Mouse (Mus musculus) limb, embryonic 13.5 days (tissue): ENCODE data around the gene Gm11444. TPM values are rescaled to one million over a fixed set of nuclear protein-coding genes. Genes with fewer than 3 reads are reported as not detected.
A peak's percentile ranks its signal among the peaks of the same experiment; 100 is the strongest.

ENCODE experiments used
- ATAC-seq: fragments of 200-750 bp; cut with Nextera tagmentation; 2 replicates; pipeline ENCODE4 v1.8.0; 2017; ENCODE audit warnings: low read depth, moderate number of reproducible peaks, moderate TSS enrichment; ENCODE audit not compliant: low FRiP score
- H3K27ac ChIP-seq: fragments of 300-500 bp; sonication (generic); 2 replicates; pipeline ENCODE4 v1.5.1; 2015; ENCODE audit warnings: inconsistent platforms, mild to moderate bottlenecking, moderate library complexity
- H3K27me3 ChIP-seq: fragments of 300-500 bp; sonication (generic); 2 replicates; pipeline ENCODE4 v1.6.1; 2015; ENCODE audit warnings: mild to moderate bottlenecking, inconsistent platforms
- H3K36me3 ChIP-seq: fragments of 300-500 bp; sonication (generic); 2 replicates; pipeline ENCODE4 v1.6.1; 2015; ENCODE audit warnings: inconsistent platforms, mild to moderate bottlenecking, moderate library complexity
- H3K4me1 ChIP-seq: fragments of 300-500 bp; sonication (generic); 2 replicates; pipeline ENCODE4 v1.6.1; 2015; ENCODE audit warnings: inconsistent platforms
- H3K4me2 ChIP-seq: fragments of 300-500 bp; sonication (generic); replicated peaks from 2 replicates; pipeline ENCODE4 v1.6.1; 2015; ENCODE audit warnings: inconsistent platforms, mild to moderate bottlenecking, moderate library complexity
- H3K4me3 ChIP-seq: fragments of 300-500 bp; sonication (generic); 2 replicates; pipeline ENCODE4 v1.5.1; 2015; ENCODE audit warnings: moderate library complexity, mild to moderate bottlenecking, inconsistent platforms
- H3K9ac ChIP-seq: fragments of 300-500 bp; sonication (generic); 2 replicates; pipeline ENCODE4 v1.6.1; 2015; ENCODE audit warnings: mild to moderate bottlenecking, inconsistent platforms
- H3K9me3 ChIP-seq: fragments of 300-500 bp; sonication (generic); 2 replicates; pipeline ENCODE4 v1.6.1; 2016; ENCODE audit warnings: inconsistent platforms
- WGBS: fragments of 180-500 bp; shearing (Covaris S2); methylation state at CpG from one replicate; pipeline ENCODE4 v1.1.7; 2015; 5-methylcytosine and 5-hydroxymethylcytosine counted together
- polyA plus RNA-seq: library from polyadenylated mRNA; unstranded; fragments of >200 nt; fragmentation: Nextera tagmentation; extraction: Ambion mirVana; gene quantifications from 2 replicates; pipeline ENCODE4 v1.2.1, GENCODE M21; 2015

Gm11444 gene
- polyA plus RNA-seq, 1 experiment from 2014 or later = 0.28 TPM

DNA sequence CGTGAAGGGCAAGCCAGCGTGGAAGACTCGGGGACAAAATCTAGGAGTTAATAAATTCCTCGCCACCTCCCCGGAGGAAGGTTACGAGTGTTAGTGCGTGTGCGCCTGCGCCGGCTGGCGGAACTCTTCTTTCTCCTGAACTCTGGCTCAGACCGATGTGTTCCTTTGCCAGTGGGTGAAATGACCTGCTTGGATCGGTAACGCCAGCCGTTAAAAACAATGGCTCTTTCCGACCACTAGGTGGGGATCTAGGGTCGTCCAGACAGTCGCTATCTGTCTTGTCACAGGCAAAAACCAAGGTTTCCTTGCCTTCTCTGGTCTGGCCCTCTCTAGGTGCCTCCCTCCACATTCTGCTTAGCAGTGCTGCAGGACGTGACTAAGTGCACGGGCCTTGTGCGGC is 1.1 kb downstream of the Gm11444 start:
- Histone ChIP-seq H3K27me3 (peaks cover 16% of the 10 kb centered on the region; the same call in 1 of the 2 replicates), H3K27ac (no peak overlapping the region), H3K4me3 (peak overlapping the region; percentile 31), H3K4me2 (peak overlapping the region; percentile 61), H3K36me3 (no peaks in the 10 kb centered on the region), H3K9me3 (no peaks in the 10 kb centered on the region), H3K4me1 (peaks cover 18% of the 10 kb centered on the region), H3K9ac (peak overlapping the region; percentile 51; the same call in 1 of the 2 replicates)
- WGBS = 2% methylated on average over 21 of the region's 21 CpGs
- peak; percentile 71 for ATAC-seq

- Histone ChIP-seq H3K27ac (no peak overlapping the region), H3K4me3 (no peak overlapping the region), H3K4me2 (no peak overlapping the region), H3K9ac (no peak overlapping the region), H3K4me1 (peaks cover 36% of the 10 kb centered on the region), H3K9me3 (no peaks in the 10 kb centered on the region), H3K36me3 (no peaks in the 10 kb centered on the region), H3K27me3 (peaks cover 28% of the 10 kb centered on the region)
- 61% methylated on average over 4 of the region's 4 CpGs for whole genome bisulfite sequencing
- no peak for ATAC-seq
Measured at GRCm38 (mm10) chr11:85846509-85846908, 3.6 kb downstream of the Gm11444 start.

GRCm38 (mm10) chr11:85845921-85846320 is 4.2 kb downstream of the Gm11444 start:
- H3K36me3 ChIP-seq = no peaks in the 10 kb centered on the region
- H3K9me3 ChIP-seq = no peaks in the 10 kb centered on the region
- H3K4me2 ChIP-seq = no peak overlapping the region
- no peak overlapping the region for H3K4me3 ChIP-seq
- no peak overlapping the region for H3K27ac ChIP-seq
- 47% methylated on average over 5 of the region's 5 CpGs for WGBS
- H3K4me1 ChIP-seq = peaks cover 35% of the 10 kb centered on the region
- H3K9ac ChIP-seq = no peak overlapping the region
- H3K27me3 ChIP-seq = peaks cover 34% of the 10 kb centered on the region
- ATAC-seq = no peak

DNA sequence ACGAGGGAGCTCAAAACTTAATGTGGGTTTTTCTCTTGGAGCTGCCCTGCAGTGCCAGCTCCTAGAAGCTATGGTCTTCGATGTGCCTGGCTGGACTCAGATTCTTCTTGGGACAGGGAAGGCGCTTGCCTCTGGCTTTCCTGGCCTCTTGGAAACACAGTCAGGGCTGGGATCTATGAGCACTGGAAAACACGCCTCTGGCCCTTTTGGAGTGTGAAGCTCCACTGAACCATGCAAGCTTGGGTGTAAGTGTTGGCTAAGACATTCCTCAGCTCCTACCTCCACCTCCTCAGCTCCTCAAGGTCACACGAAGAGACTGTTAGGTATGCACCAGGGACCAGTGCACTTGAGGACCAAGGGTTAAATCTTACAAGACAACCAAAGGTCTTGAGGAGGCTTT is 5.2 kb downstream of the Gm11444 start:
- Histone ChIP-seq H3K9me3 (no peaks in the 10 kb centered on the region), H3K9ac (peak overlapping the region; percentile 70; the same call in 1 of the 2 replicates), H3K27ac (no peak overlapping the region), H3K4me2 (peak overlapping the region; percentile 87), H3K4me3 (peak overlapping the region; percentile 59), H3K27me3 (peaks cover 41% of the 10 kb centered on the region), H3K4me1 (peaks cover 43% of the 10 kb centered on the region), H3K36me3 (peaks cover 3% of the 10 kb centered on the region; the same call in 1 of the 2 replicates)
- 38% methylated on average over 5 of the region's 5 CpGs for WGBS
- ATAC-seq = no peak

DNA sequence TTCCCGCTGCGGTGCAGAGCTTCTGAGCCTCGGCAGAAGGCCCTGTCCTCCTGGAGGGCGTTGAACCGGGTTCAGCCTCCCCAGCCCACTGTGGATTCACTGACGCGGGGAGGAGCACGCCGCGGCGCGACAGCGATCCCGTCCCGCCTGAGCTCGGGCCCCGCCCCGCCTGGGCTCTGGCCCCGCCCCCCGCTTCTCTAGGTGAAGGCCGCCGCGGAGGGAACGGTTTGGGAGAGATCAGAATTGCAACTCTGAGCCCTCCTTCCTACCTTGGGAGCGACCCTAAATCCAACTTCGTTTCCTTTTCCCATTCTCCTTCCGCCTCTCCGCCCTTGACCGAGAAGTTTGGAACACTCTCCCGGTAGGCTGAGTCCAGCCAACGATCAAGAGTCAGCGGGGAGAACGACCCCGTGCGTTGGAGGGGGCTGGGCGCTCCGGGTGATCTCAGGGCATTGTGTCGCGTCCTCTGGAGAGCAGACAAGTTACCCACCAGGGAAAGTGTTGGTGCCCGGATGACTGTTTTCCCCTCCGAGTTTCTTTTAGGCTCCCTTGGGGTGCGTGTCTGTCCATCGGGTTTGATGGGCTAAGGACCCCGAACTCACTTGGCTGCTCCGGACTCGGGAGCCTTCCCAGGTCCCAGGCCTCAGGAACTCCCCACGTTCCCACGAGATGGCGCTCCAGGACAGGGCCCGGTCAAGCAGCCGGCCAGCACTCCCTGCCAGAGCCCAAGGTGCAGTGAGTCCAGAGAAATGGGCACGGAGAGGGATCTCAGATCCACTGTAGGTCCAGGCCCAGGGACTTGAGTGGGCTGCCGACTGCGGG is 5.8 kb downstream of the Gm11444 start:
- H3K4me1 ChIP-seq = peaks cover 49% of the 10 kb centered on the region
- WGBS = under 1% methylated on average over 54 of the region's 54 CpGs
- peak overlapping the region; percentile 87 for H3K4me2 ChIP-seq
- peaks cover 3% of the 10 kb centered on the region; the same call in 1 of the 2 replicates for H3K36me3 ChIP-seq
- ATAC-seq = peak; percentile 70
- H3K4me3 ChIP-seq = peak overlapping the region; percentile 59
- peak overlapping the region; percentile 70 for H3K9ac ChIP-seq
- no peaks in the 10 kb centered on the region for H3K9me3 ChIP-seq
- H3K27me3 ChIP-seq = peaks cover 46% of the 10 kb centered on the region
- H3K27ac ChIP-seq = peak overlapping the region; percentile 84

DNA sequence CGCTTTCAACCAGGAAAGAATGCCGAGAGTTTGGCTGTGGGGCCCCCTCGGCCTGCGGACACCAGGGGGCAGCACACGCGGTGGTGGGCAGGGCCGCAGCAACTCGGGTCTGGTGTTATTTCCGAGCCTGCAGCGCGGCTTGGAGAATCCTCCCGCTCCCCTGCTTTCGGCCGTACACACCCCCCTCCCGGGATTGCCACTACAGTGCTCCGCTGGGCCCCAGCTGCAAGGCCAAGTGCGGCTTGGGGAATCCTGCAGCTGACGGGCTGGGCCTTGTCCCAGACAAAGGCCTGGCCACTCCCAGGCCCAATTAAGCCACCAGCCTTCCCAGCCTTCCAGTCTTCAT is 6.8 kb downstream of the Gm11444 start:
- WGBS = 0% methylated on average over 18 of the region's 18 CpGs
- H3K27ac ChIP-seq = peak overlapping the region; percentile 84

GRCm38 (mm10) chr11:85842596-85843346 is 7.4 kb downstream of the Gm11444 start:
- Histone ChIP-seq H3K36me3 (peaks cover 3% of the 10 kb centered on the region; the same call in 1 of the 2 replicates), H3K4me2 (peak overlapping the region; percentile 87), H3K4me1 (peaks cover 62% of the 10 kb centered on the region), H3K27me3 (peaks cover 61% of the 10 kb centered on the region), H3K4me3 (peak overlapping the region; percentile 59), H3K27ac (peak overlapping the region; percentile 84; the same call in 1 of the 2 replicates), H3K9ac (peak overlapping the region; percentile 70; the same call in 1 of the 2 replicates), H3K9me3 (no peaks in the 10 kb centered on the region)
- WGBS = 6% methylated on average over 24 of the region's 24 CpGs
- ATAC-seq = 0 out of 2 replicates have a peak, but pooled peaks have one; percentile 2

More for the DNA sequence above, 6.8 kb downstream of the Gm11444 start:
- Histone ChIP-seq H3K9ac (peak overlapping the region; percentile 70), H3K4me1 (peaks cover 56% of the 10 kb centered on the region), H3K36me3 (peaks cover 3% of the 10 kb centered on the region; the same call in 1 of the 2 replicates), H3K9me3 (no peaks in the 10 kb centered on the region), H3K4me3 (peak overlapping the region; percentile 59), H3K4me2 (peak overlapping the region; percentile 87), H3K27me3 (peaks cover 56% of the 10 kb centered on the region)
- ATAC-seq = peak; percentile 52

DNA sequence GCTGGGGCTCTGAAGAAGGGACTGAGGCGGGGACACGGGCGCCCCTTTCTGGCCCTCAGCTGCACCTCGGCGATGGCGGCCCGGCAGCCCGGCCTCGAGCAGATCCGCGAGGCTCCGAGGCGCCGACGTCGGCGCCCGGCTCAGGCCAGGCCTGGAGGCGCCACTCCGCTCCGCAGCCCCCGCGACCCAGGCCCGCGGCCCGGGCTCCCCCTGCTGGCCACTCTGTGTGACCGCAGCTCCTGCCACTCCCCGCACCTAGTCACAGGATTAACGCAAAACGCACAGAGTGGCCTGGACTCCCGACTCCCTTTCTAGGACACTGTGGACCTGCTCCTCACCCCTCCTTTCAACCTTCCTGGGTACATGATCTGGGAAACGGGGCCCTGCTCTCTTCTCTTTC is 8.2 kb downstream of the Gm11444 start:
- WGBS = under 1% methylated on average over 31 of the region's 32 CpGs
- Histone ChIP-seq H3K4me3 (peak overlapping the region; percentile 39), H3K9me3 (no peaks in the 10 kb centered on the region)

GRCm38 (mm10) chr11:85841211-85841681 is 8.9 kb downstream of the Gm11444 start:
- Histone ChIP-seq H3K36me3 (peaks cover 3% of the 10 kb centered on the region; the same call in 1 of the 2 replicates), H3K4me2 (peak overlapping the region; percentile 87), H3K27ac (peak overlapping the region; percentile 73), H3K4me1 (peaks cover 77% of the 10 kb centered on the region), H3K4me3 (peak overlapping the region; percentile 69), H3K9ac (peak overlapping the region; percentile 91), H3K27me3 (peaks cover 67% of the 10 kb centered on the region), H3K9me3 (no peaks in the 10 kb centered on the region)
- no peak for ATAC-seq
- 18% methylated on average over 8 of the region's 8 CpGs for WGBS

More for the DNA sequence above, 8.2 kb downstream of the Gm11444 start:
- H3K9ac ChIP-seq = peak overlapping the region; percentile 62
- peak overlapping the region; percentile 84 for H3K27ac ChIP-seq
- peak overlapping the region; percentile 87 for H3K4me2 ChIP-seq
- H3K27me3 ChIP-seq = peaks cover 62% of the 10 kb centered on the region
- H3K36me3 ChIP-seq = peaks cover 3% of the 10 kb centered on the region; the same call in 1 of the 2 replicates
- peaks cover 70% of the 10 kb centered on the region for H3K4me1 ChIP-seq
- peak; percentile 48 for ATAC-seq

GRCm38 (mm10) chr11:85840803-85841145 is 9.4 kb downstream of the Gm11444 start:
- Histone ChIP-seq H3K4me1 (peaks cover 82% of the 10 kb centered on the region), H3K27ac (peak overlapping the region; percentile 73), H3K9ac (peak overlapping the region; percentile 91), H3K27me3 (peaks cover 72% of the 10 kb centered on the region), H3K4me2 (peak overlapping the region; percentile 87), H3K4me3 (peak overlapping the region; percentile 69), H3K36me3 (peaks cover 3% of the 10 kb centered on the region; the same call in 1 of the 2 replicates), H3K9me3 (no peaks in the 10 kb centered on the region)
- 9% methylated on average over 21 of the region's 21 CpGs for WGBS
- ATAC-seq = no peak

- 10% methylated on average over 27 of the region's 27 CpGs for WGBS
- peaks cover 83% of the 10 kb centered on the region for H3K4me1 ChIP-seq
Measured at GRCm38 (mm10) chr11:85840031-85840802, 9.9 kb downstream of the Gm11444 start.

More at GRCm38 (mm10) chr11:85840031-85840802, 9.9 kb downstream of the Gm11444 start:
- H3K4me3 ChIP-seq = peak overlapping the region; percentile 69
- H3K9ac ChIP-seq = peak overlapping the region; percentile 91
- peaks cover 76% of the 10 kb centered on the region for H3K27me3 ChIP-seq
- peaks cover 3% of the 10 kb centered on the region; the same call in 1 of the 2 replicates for H3K36me3 ChIP-seq
- no peaks in the 10 kb centered on the region for H3K9me3 ChIP-seq
- H3K4me2 ChIP-seq = peak overlapping the region; percentile 87
- ATAC-seq = no peak
- peak overlapping the region; percentile 73 for H3K27ac ChIP-seq
